Mouse (Mus musculus): ENCODE measurements at regions not wholly inside any gene's neighbourhood (a gene's known extent, or its start where the extent isn't known, plus 50 kb on each side); places are given as distances from the start of the nearest gene placed in this dataset.

DNA sequence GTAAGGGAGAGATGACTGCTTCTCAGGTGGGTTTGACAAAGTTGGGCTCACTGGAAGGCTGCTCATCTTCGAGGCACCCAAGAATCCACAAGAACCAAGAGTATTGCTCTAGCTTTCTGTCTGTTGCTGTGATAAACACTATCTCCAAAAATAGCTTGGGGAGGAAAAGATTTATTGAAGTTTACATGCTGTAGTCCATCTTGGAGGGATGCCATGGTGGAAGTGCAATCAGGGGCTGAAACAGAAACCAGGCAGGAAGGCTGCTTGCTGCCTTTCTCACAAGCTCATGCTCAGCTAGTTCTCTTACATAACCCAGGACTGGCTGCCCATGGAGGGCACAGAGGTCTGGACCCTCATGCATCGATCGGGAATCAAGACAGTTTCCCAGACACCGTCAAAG lies 314.5 kb upstream of the Rbfox1 start:
- Histone ChIP-seq H3K27me3 (no peaks in the 10 kb centered on the region), H3K4me2 (no peak overlapping the region), H3K9me3 (no peaks in the 10 kb centered on the region), H3K4me3 (no peak overlapping the region), H3K9ac (no peak overlapping the region), H3K27ac (peak overlapping the region; percentile 42; the same call in 1 of the 2 replicates), H3K4me1 (peaks cover 15% of the 10 kb centered on the region), H3K36me3 (no peaks in the 10 kb centered on the region)
- WGBS: 45% methylated on average over 4 of the region's 4 CpGs
- peak; percentile 84; the same call in 1 of the 2 replicates for ATAC-seq (ENCODE audit: borderline replicate concordance, extremely low read depth, low FRiP score, low TSS enrichment)

DNA sequence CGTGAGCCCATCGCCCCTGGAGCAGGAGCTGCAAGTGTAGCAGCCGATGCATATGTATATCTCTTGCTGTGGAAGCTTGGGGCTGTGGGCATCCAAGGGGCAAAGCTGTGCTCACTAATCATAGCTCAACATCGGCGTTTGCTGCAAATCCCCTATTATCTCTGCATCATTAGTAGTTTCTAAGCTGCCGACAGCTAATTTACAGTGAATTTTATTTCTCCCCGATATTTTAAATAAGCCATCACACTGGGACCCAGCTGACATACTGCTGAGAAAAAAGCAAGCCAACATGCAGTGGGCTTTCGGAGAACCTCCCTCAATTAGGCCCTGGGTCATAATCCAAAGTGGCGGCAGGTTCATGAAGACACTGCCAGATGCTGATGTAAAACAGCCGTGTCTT lies 313.3 kb upstream of the Eef2kmt start:
- no peaks in the 10 kb centered on the region for H3K9me3 ChIP-seq
- H3K4me1 ChIP-seq: peaks cover 15% of the 10 kb centered on the region
- H3K27me3 ChIP-seq: no peaks in the 10 kb centered on the region
- H3K4me3 ChIP-seq: no peak overlapping the region
- H3K9ac ChIP-seq: no peak overlapping the region
- H3K4me2 ChIP-seq: no peak overlapping the region
- WGBS: 62% methylated on average over 10 of the region's 10 CpGs
- no peak for ATAC-seq (ENCODE audit: borderline replicate concordance, extremely low read depth, low FRiP score, low TSS enrichment)
- no peak overlapping the region for H3K27ac ChIP-seq
- H3K36me3 ChIP-seq: no peaks in the 10 kb centered on the region

GRCm38 (mm10) chr16:5549026-5549425 lies 293.2 kb upstream of the Eef2kmt start:
- no peaks in the 10 kb centered on the region for H3K27me3 ChIP-seq
- 64% methylated on average over 6 of the region's 6 CpGs for WGBS
- no peak for ATAC-seq (ENCODE audit: borderline replicate concordance, extremely low read depth, low FRiP score, low TSS enrichment)
- H3K36me3 ChIP-seq: no peaks in the 10 kb centered on the region
- no peaks in the 10 kb centered on the region for H3K9me3 ChIP-seq
- H3K4me1 ChIP-seq: no peaks in the 10 kb centered on the region
- no peak overlapping the region for H3K9ac ChIP-seq
- no peak overlapping the region for H3K4me3 ChIP-seq
- no peak overlapping the region for H3K27ac ChIP-seq
- no peak overlapping the region for H3K4me2 ChIP-seq

GRCm38 (mm10) chr16:5548602-5549001 lies 292.8 kb upstream of the Eef2kmt start:
- Histone ChIP-seq H3K27ac (no peak overlapping the region), H3K9me3 (no peaks in the 10 kb centered on the region), H3K4me3 (no peak overlapping the region), H3K4me2 (no peak overlapping the region), H3K27me3 (no peaks in the 10 kb centered on the region), H3K4me1 (no peaks in the 10 kb centered on the region), H3K9ac (no peak overlapping the region), H3K36me3 (no peaks in the 10 kb centered on the region)
- WGBS: 68% methylated on average over 3 of the region's 3 CpGs
- ATAC-seq (ENCODE audit: borderline replicate concordance, extremely low read depth, low FRiP score, low TSS enrichment): no peak

- no peak overlapping the region for H3K4me3 ChIP-seq
- no peaks in the 10 kb centered on the region for H3K4me1 ChIP-seq
- 43% methylated on average over 4 of the region's 4 CpGs for WGBS
- no peak overlapping the region for H3K27ac ChIP-seq
- no peak for ATAC-seq (ENCODE audit: borderline replicate concordance, extremely low read depth, low FRiP score, low TSS enrichment)
- no peaks in the 10 kb centered on the region for H3K9me3 ChIP-seq
- no peak overlapping the region for H3K4me2 ChIP-seq
- no peaks in the 10 kb centered on the region for H3K27me3 ChIP-seq
- H3K36me3 ChIP-seq: no peaks in the 10 kb centered on the region
- H3K9ac ChIP-seq: no peak overlapping the region
Measured at GRCm38 (mm10) chr16:5546808-5547207, 291.0 kb upstream of the Eef2kmt start.

DNA sequence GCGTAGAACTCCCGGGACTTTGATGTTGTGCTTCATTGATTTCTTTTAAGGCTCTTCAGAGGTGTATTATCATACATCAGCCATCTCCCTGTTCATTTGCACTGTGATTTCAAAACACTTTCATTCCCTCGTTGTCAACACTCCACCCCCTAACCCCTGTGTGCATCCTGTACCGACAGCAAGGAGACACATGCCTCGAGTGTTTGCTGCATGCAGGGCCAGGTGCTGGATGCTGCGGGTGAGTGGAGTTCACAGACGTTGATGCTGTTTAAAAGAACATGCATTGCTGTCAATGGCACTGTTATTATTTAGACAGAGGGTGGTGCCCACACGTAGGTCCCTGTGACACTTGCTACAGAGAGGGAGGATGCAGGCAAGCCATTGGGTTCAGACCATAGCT lies 290.0 kb upstream of the Eef2kmt start:
- no peaks in the 10 kb centered on the region for H3K27me3 ChIP-seq
- 24% methylated on average over 8 of the region's 8 CpGs for WGBS
- ATAC-seq (ENCODE audit: borderline replicate concordance, extremely low read depth, low FRiP score, low TSS enrichment): no peak

GRCm38 (mm10) chr16:5544436-5544835 lies 288.7 kb upstream of the Eef2kmt start:
- Histone ChIP-seq H3K27ac (no peak overlapping the region), H3K4me3 (no peak overlapping the region), H3K27me3 (no peaks in the 10 kb centered on the region), H3K9ac (no peak overlapping the region), H3K36me3 (no peaks in the 10 kb centered on the region), H3K4me2 (no peak overlapping the region), H3K9me3 (no peaks in the 10 kb centered on the region), H3K4me1 (no peaks in the 10 kb centered on the region)
- no peak for ATAC-seq (ENCODE audit: borderline replicate concordance, extremely low read depth, low FRiP score, low TSS enrichment)
- 43% methylated on average over 2 of the region's 2 CpGs for WGBS

More for the DNA sequence above, 290.0 kb upstream of the Eef2kmt start:
- Histone ChIP-seq H3K4me2 (no peak overlapping the region), H3K4me3 (no peak overlapping the region), H3K9ac (no peak overlapping the region), H3K9me3 (no peaks in the 10 kb centered on the region), H3K4me1 (no peaks in the 10 kb centered on the region), H3K36me3 (no peaks in the 10 kb centered on the region), H3K27ac (no peak overlapping the region)

DNA sequence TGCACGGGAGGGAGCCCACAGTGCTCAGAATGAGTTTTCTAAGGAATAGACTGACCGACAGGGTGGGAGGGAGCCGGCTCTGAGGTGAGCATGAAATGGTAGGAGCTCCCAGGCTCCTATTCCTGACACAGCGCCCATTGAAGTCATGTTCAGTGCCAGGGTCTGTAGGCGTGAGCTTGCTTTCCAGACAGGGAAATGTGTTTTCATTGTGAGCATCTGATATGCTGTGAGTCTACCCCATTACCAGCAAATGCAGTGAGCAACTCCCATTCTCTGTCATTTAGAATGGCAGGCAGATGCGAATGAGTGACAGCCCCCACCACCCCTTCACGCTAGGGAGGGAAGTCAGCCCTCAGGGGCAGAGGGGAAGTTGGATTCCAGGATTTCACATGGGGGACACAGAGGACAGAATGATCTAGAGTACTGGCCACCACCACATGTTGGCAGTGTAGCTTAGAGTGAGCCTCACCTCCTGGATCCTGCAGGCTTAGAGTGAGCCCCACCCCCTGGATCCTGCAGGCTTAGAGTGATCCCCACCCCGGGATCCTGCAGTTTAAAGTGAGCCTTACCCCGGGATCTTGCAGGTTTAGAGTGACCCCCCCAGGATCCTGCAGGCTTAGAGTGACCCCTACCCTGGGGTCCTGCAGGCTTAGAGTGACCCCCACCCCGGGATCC lies 283.2 kb upstream of the Eef2kmt start:
- Histone ChIP-seq H3K27ac (no peak overlapping the region), H3K27me3 (0 out of 2 replicates have a peak, but pooled peaks cover 2% of the 10 kb centered on the region), H3K4me1 (no peaks in the 10 kb centered on the region), H3K9ac (no peak overlapping the region), H3K4me2 (no peak overlapping the region), H3K36me3 (no peaks in the 10 kb centered on the region), H3K9me3 (no peaks in the 10 kb centered on the region), H3K4me3 (no peak overlapping the region)
- no peak for ATAC-seq (ENCODE audit: borderline replicate concordance, extremely low read depth, low FRiP score, low TSS enrichment)
- 56% methylated on average over 10 of the region's 10 CpGs for WGBS

- no peaks in the 10 kb centered on the region for H3K36me3 ChIP-seq
- no peak overlapping the region for H3K27ac ChIP-seq
- H3K4me2 ChIP-seq: no peak overlapping the region
- WGBS: 45% methylated on average over 11 of the region's 11 CpGs
- 0 out of 2 replicates have a peak, but pooled peaks cover 2% of the 10 kb centered on the region for H3K27me3 ChIP-seq
- no peak overlapping the region for H3K9ac ChIP-seq
- H3K4me1 ChIP-seq: no peaks in the 10 kb centered on the region
- H3K4me3 ChIP-seq: no peak overlapping the region
- ATAC-seq (ENCODE audit: borderline replicate concordance, extremely low read depth, low FRiP score, low TSS enrichment): no peak
- no peaks in the 10 kb centered on the region for H3K9me3 ChIP-seq
Measured at GRCm38 (mm10) chr16:5537286-5538204, 281.8 kb upstream of the Eef2kmt start.

DNA sequence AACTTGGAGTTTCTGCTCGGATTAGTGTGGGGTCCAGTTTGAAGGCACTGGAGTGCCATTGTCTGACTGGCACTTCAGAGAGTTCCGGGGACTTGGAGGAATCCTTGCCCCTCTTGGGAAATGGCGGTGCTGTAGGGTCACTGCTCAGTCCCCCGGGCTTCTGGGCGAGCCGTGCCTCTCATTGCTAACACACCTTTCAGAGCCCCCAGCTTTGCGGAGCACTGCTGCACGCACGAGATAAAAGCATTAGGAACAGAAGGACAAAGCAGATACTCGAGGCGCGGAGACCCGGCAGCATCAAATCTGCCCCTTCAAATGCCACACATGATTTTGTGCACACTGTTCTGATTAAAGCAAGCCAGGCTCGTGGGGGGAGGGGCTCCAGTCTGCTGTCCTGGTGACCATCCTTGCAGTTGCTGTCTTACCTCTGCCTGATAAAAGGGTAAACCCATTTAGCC lies 280.8 kb upstream of the Eef2kmt start:
- Histone ChIP-seq H3K4me1 (no peaks in the 10 kb centered on the region), H3K4me2 (no peak overlapping the region), H3K9ac (no peak overlapping the region), H3K27me3 (0 out of 2 replicates have a peak, but pooled peaks cover 2% of the 10 kb centered on the region), H3K36me3 (no peaks in the 10 kb centered on the region), H3K9me3 (no peaks in the 10 kb centered on the region), H3K4me3 (no peak overlapping the region), H3K27ac (no peak overlapping the region)
- ATAC-seq (ENCODE audit: borderline replicate concordance, extremely low read depth, low FRiP score, low TSS enrichment): no peak
- 22% methylated on average over 14 of the region's 14 CpGs for WGBS

- no peak overlapping the region; the same call in 1 of the 2 replicates for H3K4me2 ChIP-seq
- H3K4me3 ChIP-seq: no peak overlapping the region
- no peaks in the 10 kb centered on the region for H3K4me1 ChIP-seq
- no peaks in the 10 kb centered on the region for H3K9me3 ChIP-seq
- no peak overlapping the region for H3K9ac ChIP-seq
- 0 out of 2 replicates have a peak, but pooled peaks cover 2% of the 10 kb centered on the region for H3K27me3 ChIP-seq
- ATAC-seq (ENCODE audit: borderline replicate concordance, extremely low read depth, low FRiP score, low TSS enrichment): no peak
- no peaks in the 10 kb centered on the region for H3K36me3 ChIP-seq
- no peak overlapping the region for H3K27ac ChIP-seq
- 29% methylated on average over 8 of the region's 8 CpGs for WGBS
Measured at GRCm38 (mm10) chr16:5535414-5535813, 279.6 kb upstream of the Eef2kmt start.

DNA sequence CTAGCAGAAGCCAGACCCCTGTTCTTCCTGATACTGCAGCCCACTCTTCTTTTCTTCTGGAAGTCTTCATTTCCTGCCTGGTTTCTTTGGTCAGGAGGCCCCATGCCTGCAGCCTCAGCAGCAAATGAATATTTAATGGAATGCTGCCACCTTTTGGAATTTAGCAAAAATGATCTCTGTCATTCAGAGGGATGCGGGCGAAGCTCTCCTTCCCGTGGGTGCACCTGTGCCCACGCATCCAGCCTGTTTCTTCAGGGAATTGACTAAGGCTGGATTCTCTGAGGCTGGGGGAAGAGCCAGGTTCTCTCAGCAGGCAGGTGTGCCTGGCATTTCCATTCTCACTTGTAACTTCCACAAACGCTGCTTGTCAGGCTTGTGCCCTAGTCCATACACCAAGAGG lies 279.1 kb upstream of the Eef2kmt start:
- no peak overlapping the region for H3K27ac ChIP-seq
- ATAC-seq (ENCODE audit: borderline replicate concordance, extremely low read depth, low FRiP score, low TSS enrichment): no peak
- H3K4me2 ChIP-seq: no peak overlapping the region; the same call in 1 of the 2 replicates
- no peak overlapping the region for H3K4me3 ChIP-seq
- 37% methylated on average over 5 of the region's 5 CpGs for WGBS
- H3K36me3 ChIP-seq: no peaks in the 10 kb centered on the region
- no peaks in the 10 kb centered on the region for H3K9me3 ChIP-seq
- H3K27me3 ChIP-seq: 0 out of 2 replicates have a peak, but pooled peaks cover 2% of the 10 kb centered on the region
- H3K9ac ChIP-seq: no peak overlapping the region
- H3K4me1 ChIP-seq: no peaks in the 10 kb centered on the region
